Mouse (Mus musculus) liver, embryonic 14.5 days (tissue): ENCODE results near the gene Carmil2.

ENCODE experiments used
- CTCF ChIP-seq: IDR thresholded peaks from 2 replicates; pipeline ENCODE4 v1.5.1; 2016; ENCODE audit warnings: antibody characterized with exemption, low read depth, control low read depth
- EP300 ChIP-seq: IDR thresholded peaks from 2 replicates; pipeline ENCODE4 v1.6.1; 2016; ENCODE audit warnings: antibody characterized with exemption, low read depth

- TF ChIP-seq EP300 (no peak), CTCF (no peak)
These were observed 9.2 kb downstream of the Carmil2 start for GRCm38 (mm10) chr8:105695080-105695780.
